Mouse (Mus musculus): Measurements from ENCODE around the gene Arhgap21. TPM values are rescaled to one million over a fixed set of nuclear protein-coding genes. Genes with fewer than 3 reads are reported as not detected.

Gene Arhgap21
- total RNA-seq, 2 experiments from 2014 or later, result 70.6 to 77.9 TPM

DNA sequence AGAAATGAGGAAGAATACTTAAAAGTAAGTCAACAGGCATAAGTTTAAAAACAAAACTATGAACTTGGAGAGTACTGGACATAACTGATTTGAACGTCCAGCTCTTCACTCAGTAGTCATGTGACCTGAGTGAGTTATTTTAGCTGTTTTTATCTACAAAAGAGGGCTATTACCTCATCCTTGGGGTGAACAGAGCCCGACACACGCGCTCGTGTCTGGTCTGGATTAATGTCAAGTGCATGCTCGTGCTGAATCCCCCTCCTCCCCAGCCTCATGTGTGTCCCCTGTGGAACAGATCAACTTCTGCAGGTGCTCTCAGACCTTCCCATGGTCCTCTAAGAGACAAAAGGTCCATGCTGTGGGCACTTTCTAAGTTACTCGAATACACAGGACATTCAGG, 59.3 kb downstream of the Arhgap21 start:
- intact Hi-C loops (cut with DNase I), result loop anchor here (2.0 to 10.0 kb wide), 2 partner anchors 59 to 125 kb away; partner anchors contain the start of gene Arhgap21
- no peak for DNase-seq (ENCODE audit: low spot score)

DNA sequence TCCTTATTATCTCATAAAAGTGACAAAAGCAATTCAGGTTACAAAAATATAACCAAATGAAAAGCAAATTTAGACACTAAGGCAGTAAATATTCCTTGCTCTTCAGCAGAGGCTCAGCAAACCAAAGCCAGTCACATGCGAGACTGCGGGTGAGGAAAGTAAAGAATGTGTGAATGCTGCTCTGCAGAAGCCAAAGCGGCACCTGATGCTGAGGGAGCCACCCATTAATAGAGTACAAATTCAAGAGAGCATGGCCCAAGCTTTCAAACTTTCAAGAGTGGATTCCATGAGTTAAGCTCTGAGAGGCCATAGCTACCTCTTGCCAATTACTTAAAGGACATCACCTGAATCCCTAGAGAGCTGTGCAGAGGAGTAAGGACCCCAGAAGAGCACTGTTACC, 61.4 kb downstream of the Arhgap21 start:
- intact Hi-C loops (cut with DNase I), result loop anchor here (10.0 kb wide), 1 partner anchor 128 kb away; no protein-coding TSS in a partner anchor
- DNase-seq (ENCODE audit: low spot score), result no peak

- DNase-seq (ENCODE audit: low spot score), result no peak
- intact Hi-C loops (cut with DNase I), result loop anchor here (10.0 kb wide), 1 partner anchor 129 kb away; no protein-coding TSS in a partner anchor
Observed at GRCm38 (mm10) chr2:20905411-20905810, 63.3 kb downstream of the Arhgap21 start.

DNA sequence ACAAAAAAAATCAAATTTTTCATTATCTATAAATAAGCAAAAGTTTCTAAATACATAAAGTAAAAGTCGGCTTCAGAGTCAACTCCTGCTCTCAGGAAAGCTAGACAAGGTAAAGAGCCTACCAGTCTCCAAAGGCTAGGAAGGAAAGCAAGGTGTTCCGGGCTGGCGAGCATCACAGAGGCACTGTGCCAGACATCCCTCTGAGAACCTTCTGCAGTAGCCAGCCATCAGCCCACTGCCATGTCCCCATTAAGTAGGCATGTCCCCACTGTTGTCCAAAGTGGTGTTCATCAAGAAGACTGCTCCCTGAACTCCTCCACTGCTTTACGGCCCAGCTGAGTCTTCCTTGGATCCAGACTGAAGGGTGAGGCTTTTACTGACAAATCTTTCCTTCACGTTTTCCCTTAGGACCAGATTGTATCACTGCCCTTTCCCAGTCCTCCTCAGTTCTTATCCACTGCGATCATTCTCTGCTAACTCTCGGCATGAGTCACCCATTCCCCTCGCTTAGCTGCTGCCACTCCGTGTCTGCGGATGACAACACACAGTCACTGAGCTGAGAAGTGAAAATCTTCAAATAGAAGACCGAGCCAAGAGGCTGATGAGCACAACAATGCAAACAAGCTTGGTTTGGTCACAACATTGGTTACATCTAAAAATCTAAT, 65.6 kb downstream of the Arhgap21 start:
- intact Hi-C loops (cut with DNase I), result loop anchor here (10.0 kb wide), 1 partner anchor 132 kb away; no protein-coding TSS in a partner anchor
- no peak for DNase-seq (ENCODE audit: low spot score)

- intact Hi-C loops (cut with DNase I), result loop anchor here (10.0 kb wide), 1 partner anchor 133 kb away; no protein-coding TSS in a partner anchor
- DNase-seq (ENCODE audit: low spot score), result no peak
Observed at GRCm38 (mm10) chr2:20901916-20902315, 66.8 kb downstream of the Arhgap21 start.

- DNase-seq (ENCODE audit: low spot score), result no peak
- intact Hi-C loops (cut with DNase I), result loop anchor here (2.0 to 5.0 kb wide), 2 partner anchors 70 to 363 kb away; partner anchors contain the start of gene Arhgap21
Observed at GRCm38 (mm10) chr2:20899301-20899700, 69.4 kb downstream of the Arhgap21 start.

DNA sequence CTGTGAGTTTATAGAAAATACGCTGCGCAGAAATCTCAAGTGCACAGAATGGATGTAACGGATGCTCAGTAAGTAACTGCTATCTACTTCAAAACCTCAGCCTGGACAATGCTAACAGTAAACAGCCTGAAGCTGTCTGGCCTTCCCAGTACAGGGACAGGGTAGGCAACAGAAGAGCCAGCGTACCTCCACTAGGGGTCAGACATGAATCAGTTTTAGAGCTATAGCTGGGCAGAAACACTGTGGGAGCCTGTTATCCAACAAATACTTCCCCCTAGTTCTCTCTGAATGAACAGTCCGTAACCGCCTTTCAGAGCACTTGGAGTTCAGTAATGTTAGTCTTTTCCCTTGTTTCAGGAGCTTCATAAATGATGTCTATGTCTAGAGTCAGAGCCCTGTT, 70.0 kb downstream of the Arhgap21 start:
- intact Hi-C loops (cut with DNase I), result loop anchor here (2.0 to 5.0 kb wide), 2 partner anchors 70 to 364 kb away; partner anchors contain the start of gene Arhgap21
- peak; percentile 63 for DNase-seq (ENCODE audit: low spot score)

- DNase-seq (ENCODE audit: low spot score), result no peak
- intact Hi-C loops (cut with DNase I), result loop anchor here (5.0 kb wide), 1 partner anchor 366 kb away; no protein-coding TSS in a partner anchor
Observed at GRCm38 (mm10) chr2:20896446-20896845, 72.2 kb downstream of the Arhgap21 start.

DNA sequence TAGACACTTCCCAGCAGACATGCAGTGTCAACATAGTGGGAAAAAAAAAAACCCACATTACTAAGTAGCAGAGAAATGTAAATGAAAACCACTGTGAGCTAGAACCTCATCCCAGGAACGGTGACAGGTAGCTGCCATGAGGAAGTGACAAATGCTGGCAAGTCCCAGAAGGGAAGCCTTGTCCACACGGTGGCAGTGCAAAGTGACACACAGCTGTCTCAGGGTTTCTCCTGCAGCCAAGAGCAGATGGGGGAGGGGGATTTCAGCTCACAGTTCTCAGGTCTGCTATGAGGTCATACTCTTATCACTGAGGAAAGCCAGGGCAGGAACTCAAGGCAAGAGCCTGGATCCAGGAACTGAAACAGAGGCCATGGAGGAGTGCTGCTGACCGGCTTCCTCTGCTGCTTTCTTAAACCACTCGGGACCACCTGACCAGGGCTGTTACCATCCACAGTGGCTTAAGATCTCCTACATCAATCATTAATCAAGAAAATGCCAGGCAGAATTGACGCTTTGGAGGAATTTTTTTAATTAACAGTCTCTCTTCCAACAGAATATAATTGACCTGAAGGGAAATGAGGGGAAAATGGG, 74.5 kb downstream of the Arhgap21 start:
- DNase-seq (ENCODE audit: low spot score), result no peak
- intact Hi-C loops (cut with DNase I), result loop anchor here (2.0 kb wide), 1 partner anchor 293 kb away; no protein-coding TSS in a partner anchor

GRCm38 (mm10) chr2:20888751-20889150, 79.9 kb downstream of the Arhgap21 start:
- no peak for DNase-seq (ENCODE audit: low spot score)
- intact Hi-C loops (cut with DNase I), result no loop called here

DNA sequence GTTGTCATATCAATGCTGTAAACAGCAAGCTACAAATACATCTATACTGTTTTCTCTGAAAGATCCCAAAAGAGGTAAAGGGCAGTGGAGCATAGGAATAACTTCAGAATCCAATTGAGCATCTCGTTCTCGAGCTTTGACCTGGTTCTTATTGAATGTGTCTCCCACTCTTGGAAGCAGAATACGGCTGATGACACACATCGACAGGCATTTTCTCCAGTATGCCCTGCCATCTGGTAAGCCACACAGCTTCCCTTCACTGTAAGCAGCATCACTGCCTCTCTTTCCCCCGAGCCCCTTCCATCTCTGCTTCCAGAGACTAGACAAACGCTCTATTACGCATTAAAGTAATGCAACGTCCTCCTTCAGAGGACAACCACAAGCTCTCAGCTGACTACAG, 85.4 kb downstream of the Arhgap21 start:
- DNase-seq (ENCODE audit: low spot score), result no peak
- intact Hi-C loops (cut with DNase I), result no loop called here

DNA sequence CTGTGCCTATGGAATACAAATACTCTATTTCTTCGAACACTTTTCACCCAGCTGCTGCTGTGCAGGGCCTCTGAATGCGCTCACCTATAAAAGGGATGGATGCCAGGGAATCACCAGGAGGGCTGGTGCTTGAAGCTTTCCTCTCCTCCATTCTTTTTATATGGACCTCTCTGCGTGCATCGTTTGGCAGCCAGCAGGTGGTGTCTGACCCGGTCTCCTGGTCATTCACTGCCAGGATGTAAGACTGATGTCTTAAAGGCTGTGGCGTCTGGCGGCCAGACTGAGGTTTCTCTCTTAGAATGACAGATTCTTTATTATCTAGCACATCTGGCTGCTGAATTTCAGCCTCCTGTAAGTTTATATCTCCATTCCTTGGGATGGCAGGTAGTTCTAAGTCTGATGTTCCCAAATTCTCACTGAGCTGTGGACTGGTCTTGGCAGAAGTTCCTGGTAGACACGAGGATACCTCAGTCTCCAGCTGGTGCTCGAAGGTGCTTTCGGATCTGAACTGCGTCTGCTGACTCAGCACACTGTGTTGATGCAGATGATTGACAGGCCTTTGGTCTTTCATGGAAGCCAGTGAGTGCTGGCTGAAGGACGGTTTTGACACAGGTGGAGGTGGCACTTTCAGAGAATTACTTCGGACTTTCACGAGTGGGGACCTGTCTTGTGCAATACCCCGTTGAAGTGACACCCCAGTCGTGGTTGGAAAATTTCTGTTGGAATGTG, 88.6 kb downstream of the Arhgap21 start:
- intact Hi-C loops (cut with DNase I), result no loop called here
- no peak for DNase-seq (ENCODE audit: low spot score)

GRCm38 (mm10) chr2:20874621-20875020, 94.1 kb downstream of the Arhgap21 start:
- DNase-seq (ENCODE audit: low spot score), result no peak
- intact Hi-C loops (cut with DNase I), result no loop called here

DNA sequence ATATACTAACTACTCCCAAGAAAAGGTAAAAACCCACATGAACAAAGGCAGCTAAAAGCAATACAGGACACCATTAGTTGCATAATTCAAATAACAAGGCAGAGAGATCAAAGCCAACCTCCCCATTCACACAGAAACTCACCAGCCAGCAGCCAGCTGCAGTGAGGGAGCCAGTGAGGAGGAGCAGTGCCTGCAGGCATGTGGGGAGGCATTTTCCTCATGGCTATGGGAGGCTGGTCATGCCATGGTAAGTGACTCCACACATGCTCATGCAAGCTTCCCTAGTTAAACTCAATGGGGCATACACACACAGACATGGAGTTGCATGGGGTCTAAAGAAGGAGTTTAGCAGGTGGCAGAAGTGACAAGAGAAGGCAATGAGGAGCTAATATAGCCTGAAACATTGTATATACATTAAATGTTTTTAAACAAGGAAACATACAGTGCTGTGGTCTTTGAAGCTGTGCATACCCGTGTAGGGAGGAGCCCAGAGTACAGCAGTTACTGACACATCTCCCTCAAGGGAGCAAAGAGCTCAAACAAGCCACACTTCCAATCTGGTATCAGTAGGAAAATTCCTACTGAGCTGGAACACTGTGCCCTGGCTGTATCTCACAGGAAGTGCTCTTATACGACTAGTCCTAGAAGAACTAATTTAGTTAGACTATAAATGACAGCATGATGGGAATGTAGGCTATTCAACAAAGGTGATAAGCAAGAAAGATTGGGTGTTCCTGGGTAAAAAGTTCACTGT, 99.3 kb downstream of the Arhgap21 start:
- no peak for DNase-seq (ENCODE audit: low spot score)
- intact Hi-C loops (cut with DNase I), result no loop called here

GRCm38 (mm10) chr2:20868052-20868451, 100.6 kb downstream of the Arhgap21 start:
- DNase-seq (ENCODE audit: low spot score), result no peak
- intact Hi-C loops (cut with DNase I), result no loop called here

DNA sequence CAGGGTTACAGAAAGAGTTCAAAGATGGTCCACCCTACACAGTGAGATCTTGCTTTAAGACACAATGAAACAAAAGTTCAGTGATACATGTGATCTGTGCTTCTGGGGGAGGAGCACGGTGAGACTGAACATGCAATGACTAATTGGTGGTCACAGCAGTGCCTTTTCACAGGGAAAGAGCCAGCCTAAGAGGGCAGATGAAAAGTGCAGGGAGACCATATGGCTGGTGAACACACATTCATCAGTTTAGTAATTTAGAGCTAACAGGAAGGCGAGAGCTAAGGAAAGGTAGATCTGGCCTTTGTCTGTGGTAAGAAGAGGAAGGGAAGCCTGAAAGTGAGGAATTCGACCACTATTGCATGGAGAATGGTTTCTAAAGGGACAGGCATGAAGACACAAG, 102.9 kb downstream of the Arhgap21 start:
- no peak for DNase-seq (ENCODE audit: low spot score)
- intact Hi-C loops (cut with DNase I), result no loop called here

- intact Hi-C loops (cut with DNase I), result no loop called here
- no peak for DNase-seq (ENCODE audit: low spot score)
Observed at GRCm38 (mm10) chr2:20864569-20864968, 104.1 kb downstream of the Arhgap21 start.

GRCm38 (mm10) chr2:20860756-20861155, 107.9 kb downstream of the Arhgap21 start:
- no peak for DNase-seq (ENCODE audit: low spot score)

GRCm38 (mm10) chr2:20849346-20849745, 119.3 kb downstream of the Arhgap21 start:
- no peak for DNase-seq (ENCODE audit: low spot score)
- intact Hi-C loops (cut with DNase I), result no loop called here

More at GRCm38 (mm10) chr2:20860756-20861155, 107.9 kb downstream of the Arhgap21 start:
- intact Hi-C loops (cut with DNase I), result no loop called here

Measured in heart, postnatal 25 days (tissue).